Mouse (Mus musculus): Measurements from ENCODE around the gene Hpd.
A peak's percentile ranks its signal among the peaks of the same experiment; 100 is the strongest.

The Hpd gene

DNA sequence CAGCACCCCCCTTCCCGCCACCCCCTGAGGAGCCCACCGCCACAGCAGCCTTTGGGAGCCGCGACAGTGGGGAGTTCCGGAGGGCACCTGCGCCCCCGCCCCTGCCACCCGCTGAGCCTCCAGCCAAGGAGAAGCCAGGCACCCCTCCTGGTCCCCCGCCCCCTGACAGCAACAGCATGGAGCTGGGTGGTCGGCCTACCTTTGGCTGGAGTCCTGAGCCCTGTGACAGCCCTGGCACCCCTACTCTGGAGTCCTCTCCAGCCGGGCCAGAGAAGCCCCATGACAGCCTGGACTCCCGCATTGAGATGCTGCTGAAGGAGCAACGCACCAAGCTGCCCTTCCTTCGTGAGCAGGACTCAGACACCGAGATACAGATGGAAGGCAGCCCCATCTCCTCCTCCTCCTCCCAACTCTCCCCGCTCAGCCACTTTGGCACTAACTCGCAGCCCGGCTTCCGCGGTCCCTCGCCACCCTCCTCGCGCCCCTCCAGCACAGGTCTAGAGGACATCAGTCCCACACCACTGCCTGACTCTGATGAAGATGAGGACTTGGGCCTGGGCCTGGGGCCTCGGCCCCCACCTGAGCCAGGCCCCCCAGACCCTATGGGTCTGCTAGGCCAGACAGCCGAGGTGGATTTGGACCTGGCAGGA, 34.3 kb downstream of the Hpd start:
- no peak for DNase-seq (ENCODE audit: low read depth, low spot score)

DNA sequence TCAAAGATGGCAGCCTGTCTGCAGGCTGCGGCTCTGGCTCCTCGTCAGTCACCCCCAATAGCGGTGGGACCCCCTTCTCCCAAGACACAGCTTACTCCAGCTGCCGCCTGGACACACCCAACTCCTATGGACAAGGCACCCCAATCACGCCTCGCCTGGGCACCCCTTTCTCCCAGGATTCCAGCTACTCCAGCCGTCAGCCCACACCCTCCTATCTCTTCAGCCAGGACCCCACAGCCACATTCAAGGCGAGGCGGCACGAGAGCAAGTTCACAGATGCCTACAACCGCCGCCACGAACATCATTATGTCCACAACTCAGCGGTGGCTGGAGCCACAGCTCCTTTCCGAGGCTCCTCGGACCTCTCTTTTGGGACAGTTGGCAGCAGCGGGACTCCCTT, 35.0 kb downstream of the Hpd start:
- DNase-seq (ENCODE audit: low read depth, low spot score) = no peak

DNA sequence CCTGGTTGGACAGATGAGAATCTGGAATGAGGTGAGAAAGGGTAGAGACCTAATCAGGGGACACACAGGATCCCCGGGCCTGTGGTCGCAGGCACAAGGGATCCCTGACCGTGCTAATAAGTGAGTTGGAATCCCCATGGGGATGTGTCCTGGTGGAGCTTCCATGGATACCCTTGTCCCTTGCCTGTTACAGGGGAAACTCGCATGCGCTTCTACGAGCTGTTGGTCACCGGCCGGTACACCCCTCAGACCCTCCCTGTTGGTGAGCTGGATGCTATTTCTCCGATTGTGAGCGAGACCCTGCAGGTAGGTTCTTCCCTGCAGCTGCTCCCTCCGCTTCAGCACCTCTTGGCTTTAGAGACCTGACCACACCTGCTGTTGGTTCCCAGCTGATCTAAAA, 36.2 kb downstream of the Hpd start:
- DNase-seq (ENCODE audit: low read depth, low spot score) = no peak

DNA sequence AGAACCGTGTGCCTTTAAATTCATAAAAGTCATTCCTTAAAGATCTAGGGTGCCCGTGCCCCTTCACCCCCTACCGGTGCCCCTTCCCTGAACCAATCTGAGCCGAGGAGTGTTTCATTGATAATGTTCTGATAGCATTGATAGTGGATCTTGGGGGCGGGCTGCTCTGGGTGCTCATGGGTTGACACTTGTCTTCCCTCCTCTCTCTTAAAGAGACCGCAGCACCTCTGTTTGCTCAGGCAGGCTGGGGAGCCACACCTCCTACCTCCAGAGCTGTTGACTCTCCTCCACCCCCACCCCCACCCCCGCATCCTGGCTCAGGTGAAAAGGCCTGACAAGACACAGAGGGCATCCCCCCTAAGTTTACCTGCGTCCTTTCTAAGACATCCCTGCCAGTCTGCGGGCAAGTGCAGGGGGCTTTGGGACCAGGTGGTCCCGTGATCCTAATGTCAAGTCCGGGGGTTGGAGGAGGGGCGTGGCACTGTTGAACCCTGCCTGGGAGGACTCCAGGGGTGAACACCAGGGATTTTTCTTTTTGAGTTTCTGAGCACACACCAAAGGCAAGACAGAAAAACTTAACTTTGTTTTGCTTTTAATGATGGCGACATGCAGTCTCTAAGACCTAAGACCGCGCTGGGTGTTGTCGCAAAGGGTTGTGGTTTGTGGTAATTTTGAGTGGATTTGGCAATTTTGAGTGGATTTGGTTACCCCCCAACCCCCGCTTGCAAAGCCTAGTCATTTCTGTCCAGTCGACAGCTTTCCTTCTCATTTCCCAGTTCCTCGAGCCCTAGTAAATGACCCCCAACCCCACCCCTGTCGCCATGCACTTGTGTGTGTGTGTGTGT, 37.6 kb downstream of the Hpd start:
- peak; percentile 77 for DNase-seq (ENCODE audit: low read depth, low spot score)

DNA sequence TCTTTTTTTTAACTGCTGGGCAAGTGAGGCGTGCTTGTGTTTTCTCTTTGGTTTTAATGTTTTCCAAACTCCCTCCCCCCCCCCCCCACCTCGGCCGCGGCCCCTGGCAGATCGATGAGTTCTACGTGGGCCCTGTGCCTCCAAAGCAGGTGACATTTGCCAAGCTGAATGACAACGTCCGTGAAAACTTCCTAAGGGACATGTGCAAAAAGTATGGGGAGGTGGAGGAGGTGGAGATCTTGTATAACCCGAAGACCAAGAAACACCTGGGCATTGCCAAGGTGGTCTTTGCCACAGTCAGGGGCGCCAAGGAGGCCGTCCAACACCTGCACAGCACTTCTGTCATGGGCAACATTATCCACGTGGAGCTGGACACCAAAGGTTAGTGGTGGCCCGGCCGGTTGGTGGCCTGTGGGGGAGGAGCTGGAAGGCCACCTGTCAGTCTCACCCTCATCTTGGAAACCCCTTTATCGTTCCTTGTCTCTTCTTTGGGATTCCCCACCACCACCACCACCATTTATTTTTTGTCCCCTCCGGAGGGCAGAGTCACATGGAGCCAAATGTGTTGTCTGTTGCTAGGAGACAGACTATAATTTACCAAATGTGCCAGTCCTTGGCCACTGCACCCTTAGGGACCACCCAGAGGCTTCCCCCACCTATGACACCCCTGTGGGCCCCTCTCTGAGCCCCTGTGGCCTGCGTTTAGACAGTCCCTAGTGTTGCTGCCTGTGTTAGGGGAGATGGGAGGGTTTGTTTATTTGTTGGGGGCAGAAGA, 38.4 kb downstream of the Hpd start:
- peak; percentile 59 for DNase-seq (ENCODE audit: low read depth, low spot score)

DNA sequence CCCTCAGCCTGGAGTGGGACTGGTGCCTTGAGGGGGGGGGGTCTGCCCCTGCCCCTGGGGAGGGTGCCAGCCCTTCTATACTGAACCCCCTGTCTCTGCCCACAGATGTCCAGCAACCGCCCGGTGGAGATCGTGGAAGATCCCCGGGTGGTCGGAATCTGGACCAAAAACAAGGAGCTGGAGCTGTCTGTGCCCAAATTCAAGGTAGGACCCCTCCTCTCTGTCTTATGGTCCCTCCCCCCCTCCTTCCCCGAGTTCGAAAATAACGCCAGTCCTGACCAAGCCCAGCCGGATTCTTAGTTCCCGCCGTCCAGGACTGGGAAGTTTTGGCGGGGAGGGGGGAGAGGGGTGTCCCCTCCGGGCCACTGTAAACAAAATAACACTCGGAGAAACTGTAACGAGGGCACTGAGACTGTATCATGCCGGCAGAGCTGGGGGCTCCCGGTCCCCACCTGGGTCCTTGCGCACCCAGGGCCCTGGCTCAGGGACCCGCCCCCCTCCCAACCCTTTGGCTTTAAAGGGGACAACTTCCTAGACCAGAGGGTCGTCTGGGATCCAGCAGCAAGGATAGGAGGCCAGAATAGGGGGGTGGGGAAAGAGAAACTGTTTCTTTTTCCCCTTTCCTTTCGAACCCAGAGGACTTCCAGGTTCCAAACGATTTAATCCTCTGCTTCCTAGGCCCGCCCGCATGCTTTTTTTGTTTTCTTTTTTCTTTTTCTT, 39.1 kb downstream of the Hpd start:
- peak; percentile 64 for DNase-seq (ENCODE audit: low read depth, low spot score)

DNA sequence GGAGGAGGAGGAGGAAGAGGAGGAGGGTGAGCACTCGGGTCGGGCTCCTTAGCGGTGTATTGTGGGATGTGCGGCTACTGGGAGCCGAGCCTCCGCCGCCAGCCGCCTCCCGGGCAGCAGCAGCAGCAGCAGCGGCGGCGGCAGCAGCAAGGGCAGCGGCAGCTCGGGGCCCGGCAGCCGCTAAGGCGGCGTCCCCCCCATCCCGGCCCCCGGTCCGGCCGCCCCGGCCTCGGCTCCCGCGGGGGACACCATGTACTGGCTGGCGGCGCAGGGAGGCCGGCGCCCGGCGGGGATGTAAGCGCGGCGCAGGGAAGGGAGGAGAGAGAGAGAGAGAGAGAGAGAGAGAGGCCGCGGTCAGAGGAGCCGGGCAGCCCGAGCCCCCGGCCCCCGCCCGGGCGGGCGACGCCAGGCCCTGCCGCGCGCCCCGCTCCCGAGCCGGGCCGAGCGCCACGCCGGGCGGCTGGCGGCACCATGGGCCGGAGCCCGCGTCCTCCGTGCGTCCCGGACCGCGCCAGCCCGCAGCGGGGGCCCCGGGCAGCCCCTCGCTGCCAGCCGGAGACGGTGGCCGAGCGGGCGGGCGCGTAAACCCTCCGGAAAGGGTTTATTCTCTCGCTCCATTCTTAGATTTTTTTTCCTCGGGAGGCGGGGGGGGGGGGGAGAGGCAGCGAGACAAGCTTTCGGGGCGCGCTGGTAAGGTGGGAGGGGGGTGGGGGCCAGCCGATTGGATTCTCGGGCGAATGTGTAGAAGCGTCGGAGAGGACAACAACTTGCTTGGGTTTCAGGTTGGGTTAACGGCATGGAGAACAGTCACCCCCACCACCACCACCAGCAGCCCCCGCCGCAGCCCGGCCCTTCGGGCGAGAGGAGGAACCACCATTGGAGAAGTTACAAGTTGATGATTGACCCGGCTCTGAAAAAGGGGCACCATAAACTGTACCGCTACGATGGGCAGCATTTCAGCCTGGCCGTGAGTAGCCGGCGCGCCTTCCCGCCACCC, 40.1 kb downstream of the Hpd start, which contains the start of gene Setd1b:
Gene Setd1b, plus strand, starts transcription at position 33 of the 997 bp plus-strand sequence.
- DNase-seq (ENCODE audit: low read depth, low spot score) = peak; percentile 78

DNA sequence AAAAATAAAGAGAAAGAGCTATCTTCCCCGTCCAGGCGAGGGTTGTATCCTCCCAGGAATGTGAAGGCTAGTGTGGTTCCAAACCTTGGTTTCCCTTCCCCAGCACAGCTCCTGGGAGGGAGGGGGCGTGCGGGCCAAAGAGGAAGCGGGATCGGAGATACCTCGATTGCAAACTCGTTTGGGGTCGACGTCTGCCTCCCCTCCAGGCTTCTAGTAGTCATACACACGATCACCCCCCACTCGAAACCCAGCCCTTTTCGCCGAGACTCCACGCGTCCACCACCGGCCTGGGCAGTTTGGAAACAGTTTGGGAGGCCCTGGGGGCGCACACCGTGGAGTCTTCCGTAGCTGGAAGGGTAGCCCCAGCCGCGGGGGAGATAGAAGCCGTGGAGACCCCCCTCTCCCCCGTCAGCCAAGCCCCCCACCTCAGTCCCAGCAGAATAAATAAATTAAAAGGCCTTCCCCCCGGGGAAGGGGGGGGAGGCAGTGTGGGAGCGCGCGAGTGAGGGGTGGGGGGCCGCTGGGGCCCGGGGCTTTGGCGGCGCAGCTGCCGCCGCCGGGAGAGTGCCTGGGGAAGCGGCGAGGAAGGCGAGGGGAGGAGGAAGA, 40.9 kb downstream of the Hpd start:
- DNase-seq (ENCODE audit: low read depth, low spot score) = peak; percentile 60

DNA sequence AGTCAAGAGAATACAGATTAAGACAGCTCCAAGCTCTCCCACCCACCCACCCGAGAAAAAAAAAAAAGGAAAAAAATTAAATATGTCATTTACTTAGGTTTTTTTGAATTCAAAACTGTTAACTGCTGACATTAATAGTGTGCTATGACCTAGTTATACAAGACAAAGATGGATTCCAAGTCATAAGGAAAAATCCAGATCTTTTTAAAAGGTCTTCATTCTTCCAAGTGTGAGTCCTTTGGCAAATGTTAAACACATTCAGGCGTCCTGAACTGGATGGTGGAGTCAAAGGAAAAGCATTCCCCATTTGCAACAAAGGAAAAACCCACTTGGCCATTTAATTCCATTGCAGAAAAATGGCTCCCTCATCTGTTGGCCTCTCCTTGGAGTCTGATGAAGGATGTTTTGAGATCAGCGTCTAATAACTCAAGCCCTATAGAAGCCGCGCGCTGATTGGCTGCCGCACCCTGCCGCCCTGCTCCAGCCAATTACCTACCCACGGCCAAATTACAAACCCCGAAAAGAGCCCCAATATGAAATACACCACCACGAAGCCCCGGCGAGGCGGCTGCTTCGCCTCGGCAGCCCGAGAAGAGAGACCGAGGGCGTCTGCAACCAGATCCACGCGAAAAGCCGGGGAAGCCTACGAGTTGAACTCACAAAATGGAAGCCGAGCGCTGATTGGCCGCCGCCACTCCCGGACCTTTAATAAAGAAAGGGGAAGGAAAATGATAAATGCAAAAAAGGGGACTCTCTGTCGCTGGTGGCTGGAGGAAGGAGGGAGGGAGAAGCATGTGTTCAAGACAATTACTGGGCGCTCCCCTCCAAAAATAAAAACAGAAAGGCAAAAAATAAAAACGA, 41.6 kb downstream of the Hpd start:
- DNase-seq (ENCODE audit: low read depth, low spot score) = peak; percentile 92

DNA sequence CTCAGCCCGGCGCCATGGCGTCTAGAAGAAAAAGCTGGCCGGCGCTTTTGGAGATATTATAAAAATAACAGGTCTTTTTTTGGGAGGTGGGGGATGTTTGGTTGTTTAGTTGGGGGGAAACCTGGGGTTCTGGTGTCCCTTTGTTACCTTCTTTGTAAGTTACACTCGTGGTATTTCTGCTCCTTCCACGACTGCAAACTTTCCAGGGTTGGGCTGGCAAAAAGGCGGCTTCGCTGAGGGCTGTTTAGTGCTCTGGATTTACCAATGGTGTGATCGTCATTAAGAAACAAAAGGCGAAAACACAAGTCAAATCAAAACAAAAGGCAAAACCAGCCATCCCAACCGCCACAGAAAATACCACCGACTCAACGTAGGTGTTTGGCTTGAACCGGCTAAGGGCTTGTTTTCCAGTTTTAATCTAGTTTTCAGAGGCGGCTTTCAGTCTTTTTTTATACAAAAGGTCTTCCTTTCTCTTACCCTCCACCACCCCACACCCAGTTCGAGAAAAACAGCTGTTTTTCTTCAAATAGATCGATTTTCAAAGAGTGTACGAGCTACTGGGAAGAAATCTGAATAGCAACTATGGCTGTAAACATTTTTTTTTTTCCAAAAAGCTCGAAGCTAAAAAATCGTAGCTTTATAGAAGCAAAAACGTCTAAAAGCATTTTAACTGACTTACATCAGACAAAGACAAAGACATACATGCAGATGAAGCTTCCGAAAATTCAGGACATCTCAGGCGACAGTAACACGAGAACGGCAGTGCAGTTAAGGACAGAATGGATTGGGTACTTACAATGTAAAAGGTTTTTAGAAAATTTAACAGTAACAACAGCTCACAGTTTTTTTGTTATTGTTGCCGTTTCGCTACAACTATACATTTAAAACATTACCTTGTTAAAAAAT, 42.6 kb downstream of the Hpd start:
- DNase-seq (ENCODE audit: low read depth, low spot score) = peak; percentile 65

DNA sequence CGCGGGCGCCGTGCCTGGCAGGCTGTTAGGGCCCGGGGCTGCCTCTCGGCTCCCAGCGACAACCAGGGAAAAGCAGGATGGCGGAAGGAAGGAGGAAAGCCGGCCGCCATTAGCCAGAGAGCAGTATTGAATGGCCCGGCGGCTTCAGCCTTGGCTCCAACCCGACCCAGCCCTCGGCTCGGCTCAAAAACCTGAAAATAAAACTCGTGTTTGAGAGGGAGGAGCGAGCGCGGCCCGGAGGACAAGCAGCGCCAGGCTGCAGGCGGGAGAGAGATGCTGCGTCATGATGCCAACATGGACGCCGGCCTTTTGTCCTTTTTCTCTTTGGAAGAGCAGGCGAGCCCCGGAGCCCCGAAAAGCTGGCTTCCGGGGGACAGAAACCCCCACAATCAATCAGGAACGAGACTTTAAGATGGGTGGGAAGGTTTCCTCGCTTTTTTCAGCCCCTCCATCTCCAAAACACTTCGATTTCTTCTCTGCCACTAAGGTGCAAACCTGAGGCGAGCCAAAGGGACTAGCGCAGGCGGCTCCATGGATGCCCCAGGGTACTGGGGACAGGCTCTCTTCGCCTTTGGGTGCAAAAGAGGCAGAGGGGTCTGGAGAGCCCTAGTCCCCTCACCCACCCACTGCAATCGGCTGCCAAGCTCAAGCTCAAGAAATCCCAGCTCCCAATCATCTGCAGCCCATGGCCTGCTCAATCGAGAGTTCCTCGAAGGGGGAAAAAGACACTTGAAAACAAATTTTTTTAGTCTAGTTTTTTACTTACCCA, 43.4 kb downstream of the Hpd start:
- peak; percentile 82 for DNase-seq (ENCODE audit: low read depth, low spot score)

DNA sequence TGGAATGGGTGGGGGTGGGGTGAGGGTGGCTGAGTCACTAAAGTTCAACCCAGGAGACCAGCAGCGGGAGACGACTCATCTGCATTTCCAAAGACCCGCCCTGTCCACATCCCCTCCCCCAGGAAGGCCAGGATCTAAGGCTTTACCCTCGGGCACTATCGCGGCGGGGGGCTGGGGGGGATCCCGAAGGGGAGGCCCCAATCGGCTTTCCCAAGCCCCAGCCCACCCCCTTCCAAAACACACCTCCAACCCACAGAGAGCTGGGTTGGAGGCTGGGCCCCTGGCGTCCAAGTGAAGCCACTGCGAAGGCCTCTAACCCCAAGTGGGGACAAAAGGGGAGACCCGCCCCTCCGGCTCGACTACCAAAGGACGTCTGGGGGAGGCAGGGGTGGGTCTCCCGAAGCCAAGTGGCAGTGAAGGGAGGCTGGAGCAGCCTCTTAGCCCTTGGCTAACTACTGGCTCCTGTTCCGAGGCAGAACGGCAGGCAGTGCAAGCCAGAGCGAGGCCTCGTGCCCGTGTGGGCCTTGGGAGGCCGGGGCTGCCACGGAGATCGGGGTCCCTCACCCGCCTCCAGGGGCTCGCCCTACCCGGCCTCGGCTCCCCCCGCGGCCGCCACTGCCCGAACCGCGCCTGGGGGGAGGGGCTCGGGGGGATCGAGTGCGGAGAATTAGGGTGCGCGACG, 44.2 kb downstream of the Hpd start:
- DNase-seq (ENCODE audit: low read depth, low spot score) = peak; percentile 66

DNA sequence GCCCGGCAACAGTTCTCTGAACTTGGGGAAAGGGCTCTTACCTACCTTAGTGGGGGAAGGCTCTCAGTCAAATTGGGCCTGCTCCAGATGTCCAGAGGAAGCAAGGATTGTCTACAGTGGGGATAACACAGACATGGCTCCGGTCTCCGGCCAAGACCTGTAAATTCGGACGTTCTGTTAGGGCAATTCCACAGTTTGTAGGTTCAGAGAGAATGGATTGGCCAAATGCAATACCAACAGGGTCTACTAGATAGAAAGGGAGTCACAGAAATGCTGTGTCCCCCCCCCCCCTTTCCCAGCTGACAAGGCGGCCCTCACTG, 44.7 kb downstream of the Hpd start:
- DNase-seq (ENCODE audit: low read depth, low spot score) = no peak

DNA sequence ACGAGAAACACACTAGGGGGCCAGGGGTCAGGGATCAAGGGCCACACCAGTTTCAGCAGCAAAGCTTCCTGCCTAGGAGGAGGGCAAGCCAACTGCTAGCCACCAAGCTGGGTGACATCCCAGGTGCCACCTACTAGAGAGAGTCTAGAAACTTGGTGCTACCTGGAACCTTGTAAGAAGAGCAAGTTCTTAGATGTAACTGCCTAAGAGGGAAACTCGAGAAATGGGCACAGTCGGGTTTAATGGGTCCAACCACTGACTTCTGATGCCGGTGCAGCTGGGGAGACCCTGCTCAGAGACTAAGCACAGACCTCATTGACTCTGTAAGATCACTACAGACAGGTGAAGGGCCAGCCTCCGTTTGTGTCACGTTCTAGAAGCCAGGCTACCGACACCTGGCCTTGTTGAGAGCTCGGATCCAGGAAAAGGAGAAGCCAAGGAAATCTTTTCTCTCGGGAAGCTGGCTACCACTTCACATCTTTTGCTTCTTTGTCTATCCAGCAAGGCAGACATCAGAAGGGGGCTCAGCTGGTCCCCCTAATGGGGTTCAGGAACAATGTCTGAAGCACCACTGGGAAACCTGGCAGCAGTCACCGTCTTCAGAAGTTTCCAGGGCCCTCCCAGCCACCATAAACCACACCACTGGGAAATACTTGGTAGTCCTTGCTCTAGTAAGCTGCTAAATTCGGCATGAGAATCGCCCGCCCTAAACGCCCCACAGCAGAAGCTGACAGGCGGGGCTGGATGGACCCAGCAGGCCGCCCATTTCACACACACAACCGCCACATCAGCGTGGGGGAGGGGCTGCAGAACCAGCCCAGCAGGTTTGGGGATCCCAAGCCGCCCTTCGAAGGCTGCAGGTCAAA, 45.2 kb downstream of the Hpd start:
- peak; percentile 72 for DNase-seq (ENCODE audit: low read depth, low spot score)

DNA sequence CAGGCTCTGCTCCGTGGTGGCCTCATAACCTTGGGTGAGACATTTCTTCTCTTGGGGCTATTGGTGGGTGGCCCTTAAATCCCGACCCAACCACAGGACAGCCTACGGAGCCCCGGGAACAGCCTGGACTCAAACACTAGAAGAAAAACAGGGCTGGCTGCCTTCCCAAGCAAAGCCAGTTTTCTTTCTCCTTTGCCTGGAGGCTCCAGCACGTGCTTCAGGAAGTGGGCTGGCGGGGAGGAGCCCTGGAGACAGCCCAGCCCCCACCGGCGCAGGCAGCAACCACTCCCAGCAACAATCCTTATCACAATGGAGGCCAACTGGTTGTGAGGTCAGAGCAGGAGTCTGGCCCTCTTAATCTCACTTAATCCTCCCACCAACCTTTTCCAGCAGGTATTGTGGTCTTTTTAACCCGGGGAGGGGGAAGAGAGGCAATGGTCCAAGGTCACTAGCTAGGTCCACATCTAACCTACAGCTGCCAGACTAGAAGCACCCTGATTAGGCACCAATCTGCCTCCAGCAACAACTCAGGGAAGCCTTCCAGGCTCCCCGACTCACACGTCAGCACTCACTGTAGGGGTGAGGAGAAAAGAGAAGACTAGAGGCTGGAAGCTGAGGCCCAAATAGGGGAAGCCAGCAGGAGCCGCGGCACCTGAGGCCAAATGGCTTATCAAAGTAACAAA, 46.0 kb downstream of the Hpd start:
- peak; percentile 72 for DNase-seq (ENCODE audit: low read depth, low spot score)

Data from CD4-positive helper T cell, adult 2 months (primary cell).